Mouse (Mus musculus): ENCODE data around the gene Slc44a5. TPM values are rescaled to one million over a fixed set of nuclear protein-coding genes. Genes with fewer than 3 reads are reported as not detected.

Slc44a5 gene
- polyA plus RNA-seq, 1 experiment from 2014 or later = 15.5 TPM

DNA sequence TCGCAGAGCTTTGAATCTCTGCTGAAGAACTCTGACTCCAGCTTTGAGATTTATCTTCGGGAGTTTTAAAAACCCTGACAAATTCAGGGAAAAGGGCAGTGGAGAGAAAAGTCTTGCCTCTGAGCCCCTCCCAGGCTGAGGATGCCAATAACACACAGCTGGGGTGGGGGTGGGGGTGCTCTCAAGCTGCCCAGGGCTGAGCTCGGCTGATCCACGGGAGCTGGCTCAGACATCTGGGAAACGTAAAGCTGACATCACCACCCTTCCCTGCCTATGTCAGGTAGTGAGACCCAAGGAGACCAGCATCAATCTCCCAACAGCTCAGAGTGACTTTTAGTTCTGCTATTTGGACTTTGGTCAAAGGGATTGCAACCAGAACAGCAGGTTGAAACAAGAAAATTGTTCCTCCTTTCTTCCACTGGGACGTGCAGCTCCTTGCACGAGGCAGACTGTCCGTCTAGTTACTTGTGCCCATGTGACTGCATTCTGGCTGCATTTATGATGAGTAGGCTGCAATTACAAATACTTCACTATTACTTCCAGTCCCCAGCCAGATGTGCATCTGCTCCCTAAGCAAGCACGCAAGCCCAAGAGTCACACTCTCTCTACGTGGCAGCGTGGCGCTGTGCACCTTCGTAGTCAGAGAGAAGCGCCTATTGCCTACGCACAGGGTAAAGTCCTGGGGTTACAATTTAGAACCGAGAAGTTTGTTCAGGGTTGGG is 332.1 kb downstream of the Slc44a5 start:
- no peaks in the 10 kb centered on the region for H3K9me3 ChIP-seq (ENCODE audit: control insufficient read depth, low read length)
- no peak overlapping the region for H3K9ac ChIP-seq (replicated peaks; ENCODE audit: low read length)
- no peaks in the 10 kb centered on the region for H3K36me3 ChIP-seq (ENCODE audit: control insufficient read depth, insufficient read depth, low read length)
- H3K27me3 ChIP-seq (ENCODE audit: control insufficient read depth, insufficient read depth, low read length) = no peaks in the 10 kb centered on the region
- H3K4me3 ChIP-seq (replicated peaks; ENCODE audit: low read depth, low read length) = no peak overlapping the region
- H3K27ac ChIP-seq (replicated peaks; ENCODE audit: low read depth, low read length) = no peak overlapping the region
- no peak overlapping the region for H3K4me2 ChIP-seq (ENCODE audit: low read length)
- 76% methylated on average over 16 of the region's 16 CpGs for WGBS
- ATAC-seq (ENCODE audit: low FRiP score, low TSS enrichment) = no peak
- no peaks in the 10 kb centered on the region for H3K4me1 ChIP-seq (ENCODE audit: control insufficient read depth, insufficient read depth, low read length)
- DNase-seq = no peak

- Histone ChIP-seq H3K4me3 (replicated peaks; ENCODE audit: low read depth, low read length) (no peak overlapping the region), H3K4me1 (ENCODE audit: control insufficient read depth, insufficient read depth, low read length) (no peaks in the 10 kb centered on the region), H3K27ac (replicated peaks; ENCODE audit: low read depth, low read length) (no peak overlapping the region), H3K4me2 (ENCODE audit: low read length) (no peak overlapping the region), H3K27me3 (ENCODE audit: control insufficient read depth, insufficient read depth, low read length) (0 out of 2 replicates have a peak, but pooled peaks cover 2% of the 10 kb centered on the region), H3K36me3 (ENCODE audit: control insufficient read depth, insufficient read depth, low read length) (no peaks in the 10 kb centered on the region), H3K9ac (replicated peaks; ENCODE audit: low read length) (no peak overlapping the region), H3K9me3 (ENCODE audit: control insufficient read depth, low read length) (no peaks in the 10 kb centered on the region)
- DNase-seq = no peak
- ATAC-seq (ENCODE audit: low FRiP score, low TSS enrichment) = no peak
- 13% methylated on average over 5 of the region's 5 CpGs for WGBS
These were observed 344.5 kb downstream of the Slc44a5 start for GRCm38 (mm10) chr3:154317651-154318248.

Other genes with a start within 250 kb of the Slc44a5 start
- 21.4 and 26.6 TPM in 2 replicates for gene St6galnac3, start 248.3 kb upstream of the Slc44a5 start, polyA plus RNA-seq (2014; fragmentation: Nextera tagmentation; extraction: Ambion mirVana)
- not detected in 2 replicates for gene Asb17, start 129.2 kb upstream of the Slc44a5 start, polyA plus RNA-seq (2014; fragmentation: Nextera tagmentation; extraction: Ambion mirVana)
- gene Msh4, start 67.3 kb upstream of the Slc44a5 start, polyA plus RNA-seq (2014; fragmentation: Nextera tagmentation; extraction: Ambion mirVana) = 0.16 and 0.23 TPM in 2 replicates
- 52.3 and 54.1 TPM in 2 replicates for gene Rabggtb, start 60.4 kb upstream of the Slc44a5 start, polyA plus RNA-seq (2014; fragmentation: Nextera tagmentation; extraction: Ambion mirVana)
- 46.8 and 52.7 TPM in 2 replicates for gene Acadm, start 28.8 kb upstream of the Slc44a5 start, polyA plus RNA-seq (2014; fragmentation: Nextera tagmentation; extraction: Ambion mirVana)

Measured in midbrain, embryonic 14.5 days (tissue).